Mouse (Mus musculus) heart, embryonic 13.5 days (tissue): ENCODE measurements around the gene Usp15. TPM values are rescaled to one million over a fixed set of nuclear protein-coding genes. Genes with fewer than 3 reads are reported as not detected.
A peak's percentile ranks its signal among the peaks of the same experiment; 100 is the strongest.

ENCODE experiments used
- ATAC-seq: fragments of 200-750 bp; cut with Nextera tagmentation; 2 replicates; pipeline ENCODE4 v1.8.0; 2017; ENCODE audit warnings: moderate TSS enrichment; ENCODE audit not compliant: insufficient number of reproducible peaks, low FRiP score, low TSS enrichment; ENCODE audit errors: extremely low read depth
- H3K27ac ChIP-seq: fragments of 300-500 bp; sonication (generic); replicated peaks from 2 replicates; pipeline ENCODE4 v1.5.1; 2015; ENCODE audit warnings: moderate library complexity, mild to moderate bottlenecking, inconsistent platforms
- H3K27me3 ChIP-seq: fragments of 300-500 bp; sonication (generic); replicated peaks from 2 replicates; pipeline ENCODE4 v1.6.1; 2015; ENCODE audit warnings: mild to moderate bottlenecking, inconsistent platforms
- H3K36me3 ChIP-seq: fragments of 300-500 bp; sonication (generic); 2 replicates; pipeline ENCODE4 v1.6.1; 2015; ENCODE audit warnings: mild to moderate bottlenecking, inconsistent platforms
- H3K4me1 ChIP-seq: fragments of 300-500 bp; sonication (generic); 2 replicates; pipeline ENCODE4 v1.6.1; 2015; ENCODE audit warnings: inconsistent platforms
- H3K4me2 ChIP-seq: fragments of 300-500 bp; sonication (generic); 2 replicates; pipeline ENCODE4 v1.6.1; 2015; ENCODE audit warnings: inconsistent platforms, mild to moderate bottlenecking, moderate library complexity
- H3K4me3 ChIP-seq: fragments of 300-500 bp; sonication (generic); 2 replicates; pipeline ENCODE4 v1.5.1; 2015; ENCODE audit warnings: moderate library complexity, mild to moderate bottlenecking, inconsistent platforms
- H3K9ac ChIP-seq: fragments of 300-500 bp; sonication (generic); 2 replicates; pipeline ENCODE4 v1.6.1; 2015; ENCODE audit warnings: inconsistent platforms, mild to moderate bottlenecking, moderate library complexity
- H3K9me3 ChIP-seq: fragments of 300-500 bp; sonication (generic); 2 replicates; pipeline ENCODE4 v1.6.1; 2016; ENCODE audit warnings: inconsistent platforms
- WGBS: fragments of 180-500 bp; shearing (Covaris S2); methylation state at CpG from one replicate; pipeline ENCODE4 v1.1.7; 2015; ENCODE audit warnings: mixed read lengths; 5-methylcytosine and 5-hydroxymethylcytosine counted together
- polyA plus RNA-seq: library from polyadenylated mRNA; unstranded; fragments of >200 nt; fragmentation: Nextera tagmentation; extraction: Ambion mirVana; gene quantifications from 2 replicates; pipeline ENCODE4 v1.2.1, GENCODE M21; 2015

Gene Usp15
- polyA plus RNA-seq, 1 experiment from 2014 or later: 54.7 TPM

DNA sequence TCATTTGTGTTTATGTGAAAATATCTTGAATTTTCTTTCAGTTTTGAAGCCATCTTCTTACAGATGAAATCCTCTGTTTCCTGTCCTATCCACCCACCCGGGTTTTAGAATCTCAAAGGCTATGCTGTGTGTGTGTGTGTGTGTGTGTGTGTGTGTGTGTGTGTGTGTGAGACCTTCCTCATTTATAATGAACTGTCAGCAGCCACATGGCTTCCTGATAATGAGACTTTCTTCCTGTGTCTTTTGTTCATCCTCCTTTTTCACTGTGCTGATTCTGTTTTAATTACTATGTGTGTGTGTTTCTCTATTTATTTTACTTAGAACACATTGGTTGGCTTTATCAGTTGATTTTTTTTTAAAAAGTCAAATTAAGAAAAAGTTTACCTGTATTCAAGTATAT lies 95.5 kb downstream of the Usp15 start:
- 94% methylated on average over 1 of the region's 1 CpGs for WGBS
- no peak for ATAC-seq
- H3K27ac ChIP-seq: no peak overlapping the region
- H3K4me1 ChIP-seq: peaks cover 2% of the 10 kb centered on the region; the same call in 1 of the 2 replicates
- no peak overlapping the region for H3K9ac ChIP-seq
- no peak overlapping the region for H3K4me2 ChIP-seq
- H3K4me3 ChIP-seq: no peak overlapping the region
- no peaks in the 10 kb centered on the region for H3K9me3 ChIP-seq
- H3K27me3 ChIP-seq: no peaks in the 10 kb centered on the region
- H3K36me3 ChIP-seq: no peaks in the 10 kb centered on the region

DNA sequence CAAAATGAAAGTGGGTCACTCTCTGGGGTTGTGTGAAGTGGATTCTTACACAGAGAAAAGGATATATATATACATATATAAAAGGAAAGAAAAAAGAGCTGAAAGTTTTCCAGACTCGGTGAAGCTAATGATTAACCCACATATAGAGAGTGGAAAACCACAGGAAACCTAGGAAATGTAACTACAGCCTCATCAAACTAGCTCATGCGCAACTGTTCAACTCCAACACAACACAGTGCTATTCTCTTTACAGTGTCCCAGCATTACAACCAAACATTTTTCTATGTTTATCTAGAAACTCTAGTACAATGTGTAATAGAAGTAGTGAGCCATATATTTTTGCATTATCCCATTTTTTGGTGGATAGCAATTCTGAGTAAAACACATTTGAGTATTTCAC lies 96.2 kb downstream of the Usp15 start:
- no peak overlapping the region for H3K4me3 ChIP-seq
- H3K4me1 ChIP-seq: peaks cover 2% of the 10 kb centered on the region; the same call in 1 of the 2 replicates
- no peak overlapping the region for H3K4me2 ChIP-seq
- WGBS: 73% methylated on average over 2 of the region's 2 CpGs
- no peak overlapping the region for H3K9ac ChIP-seq
- no peaks in the 10 kb centered on the region for H3K27me3 ChIP-seq
- no peak for ATAC-seq
- no peak overlapping the region for H3K27ac ChIP-seq
- no peaks in the 10 kb centered on the region for H3K9me3 ChIP-seq
- H3K36me3 ChIP-seq: no peaks in the 10 kb centered on the region

DNA sequence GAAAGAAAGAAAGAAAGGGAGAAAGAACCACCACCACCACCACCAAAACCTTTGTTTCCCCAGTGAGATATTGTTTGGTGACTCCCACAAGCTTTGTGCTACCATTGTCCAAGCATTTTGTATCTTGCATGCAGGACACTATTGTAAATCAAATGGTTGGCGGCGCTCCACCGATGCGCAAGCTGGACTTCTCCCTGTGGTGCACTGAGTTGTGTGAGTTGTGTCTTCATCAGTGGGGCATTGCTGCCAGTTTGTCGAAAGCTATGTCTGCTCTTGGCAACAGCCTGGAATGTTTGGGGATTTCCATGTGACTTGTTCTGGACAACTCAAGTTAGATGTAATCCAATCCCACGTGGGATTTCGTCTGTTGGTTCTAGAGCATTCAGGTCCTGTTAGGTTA lies 102.3 kb downstream of the Usp15 start:
- 82% methylated on average over 7 of the region's 7 CpGs for WGBS

DNA sequence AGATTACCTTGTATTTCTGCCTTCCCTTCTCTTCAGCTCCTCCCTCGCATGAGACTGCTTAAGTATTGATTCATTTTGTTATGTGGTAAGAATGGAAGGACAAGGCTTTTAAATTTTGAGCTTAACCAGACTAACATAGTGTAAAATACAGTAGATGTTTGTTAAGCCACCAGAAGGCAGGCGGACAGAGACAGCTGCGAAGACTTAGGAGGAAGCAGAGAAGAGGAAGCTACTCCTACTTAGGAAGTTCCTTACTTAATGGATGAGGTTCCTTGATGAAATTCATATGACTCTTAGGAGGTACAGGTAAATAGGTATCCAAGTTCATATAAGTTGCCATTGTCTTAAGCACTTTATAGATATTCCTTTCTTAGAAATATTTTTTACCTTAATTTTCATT lies 104.2 kb downstream of the Usp15 start:
- WGBS: 55% methylated on average over 3 of the region's 3 CpGs
- no peak for ATAC-seq

More for the DNA sequence above, 102.3 kb downstream of the Usp15 start:
- Histone ChIP-seq H3K4me1 (peaks cover 2% of the 10 kb centered on the region; the same call in 1 of the 2 replicates), H3K4me3 (no peak overlapping the region), H3K9ac (no peak overlapping the region), H3K9me3 (no peaks in the 10 kb centered on the region), H3K4me2 (no peak overlapping the region), H3K36me3 (no peaks in the 10 kb centered on the region), H3K27me3 (peaks cover 12% of the 10 kb centered on the region), H3K27ac (no peak overlapping the region)
- no peak for ATAC-seq

DNA sequence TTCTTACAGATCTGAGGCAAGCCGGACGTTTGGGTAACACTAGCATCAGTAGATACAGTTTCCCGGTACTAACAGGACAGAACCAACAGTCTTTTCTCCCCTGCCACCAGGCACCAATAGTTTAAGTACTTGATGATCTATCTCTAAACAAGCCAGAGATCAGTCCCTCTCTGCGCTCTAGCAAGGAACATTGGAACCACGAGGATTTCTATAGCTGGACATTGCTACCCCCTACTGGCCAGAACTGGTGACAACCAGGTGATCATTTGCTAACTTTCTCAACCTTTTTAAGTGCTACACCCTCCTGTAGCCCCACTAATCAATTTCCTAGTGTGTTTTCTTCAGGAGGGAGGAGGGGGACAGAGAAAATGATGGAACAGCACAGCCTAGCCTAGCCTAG lies 105.1 kb downstream of the Usp15 start:
- H3K4me2 ChIP-seq: no peak overlapping the region
- ATAC-seq: no peak
- H3K36me3 ChIP-seq: no peaks in the 10 kb centered on the region
- WGBS: 27% methylated on average over 5 of the region's 5 CpGs
- peaks cover 12% of the 10 kb centered on the region for H3K27me3 ChIP-seq
- no peak overlapping the region for H3K4me3 ChIP-seq
- H3K4me1 ChIP-seq: no peaks in the 10 kb centered on the region
- no peak overlapping the region for H3K9ac ChIP-seq
- no peak overlapping the region for H3K27ac ChIP-seq
- no peaks in the 10 kb centered on the region for H3K9me3 ChIP-seq

More for the DNA sequence above, 104.2 kb downstream of the Usp15 start:
- H3K9ac ChIP-seq: no peak overlapping the region
- H3K4me2 ChIP-seq: no peak overlapping the region
- H3K4me1 ChIP-seq: no peaks in the 10 kb centered on the region
- H3K9me3 ChIP-seq: no peaks in the 10 kb centered on the region
- no peaks in the 10 kb centered on the region for H3K36me3 ChIP-seq
- peaks cover 12% of the 10 kb centered on the region for H3K27me3 ChIP-seq
- H3K4me3 ChIP-seq: no peak overlapping the region
- H3K27ac ChIP-seq: no peak overlapping the region

DNA sequence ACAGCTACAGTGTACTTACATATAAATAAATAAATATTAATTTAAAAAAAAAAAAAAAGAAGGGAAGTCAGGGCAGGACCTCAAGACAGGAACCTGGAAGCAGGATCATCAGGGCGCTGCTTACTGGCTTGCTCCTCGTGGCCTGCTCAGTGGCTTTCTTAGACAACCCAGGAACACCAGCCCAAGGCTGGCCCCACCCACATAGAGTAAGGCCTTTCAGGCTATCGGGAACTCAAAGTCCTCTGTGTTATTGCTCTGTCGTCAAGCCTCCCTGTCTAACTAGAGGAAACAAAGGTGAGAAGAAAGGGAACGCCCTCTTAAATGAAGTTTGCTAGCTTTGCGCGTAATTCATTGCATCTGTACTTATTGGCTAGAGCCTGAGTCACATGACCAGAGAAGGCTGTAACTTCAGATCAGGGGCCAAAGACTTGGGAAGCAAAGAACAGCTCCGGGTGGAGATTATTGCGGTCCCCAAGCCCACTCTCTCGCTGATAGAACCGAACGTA lies 107.3 kb downstream of the Usp15 start:
- H3K4me3 ChIP-seq: no peak overlapping the region
- peaks cover 12% of the 10 kb centered on the region for H3K27me3 ChIP-seq
- no peak for ATAC-seq
- no peaks in the 10 kb centered on the region for H3K4me1 ChIP-seq
- no peak overlapping the region for H3K27ac ChIP-seq
- no peaks in the 10 kb centered on the region for H3K9me3 ChIP-seq
- WGBS: 76% methylated on average over 12 of the region's 12 CpGs
- peak overlapping the region; percentile 5 for H3K4me2 ChIP-seq
- H3K9ac ChIP-seq: no peak overlapping the region
- no peaks in the 10 kb centered on the region for H3K36me3 ChIP-seq

DNA sequence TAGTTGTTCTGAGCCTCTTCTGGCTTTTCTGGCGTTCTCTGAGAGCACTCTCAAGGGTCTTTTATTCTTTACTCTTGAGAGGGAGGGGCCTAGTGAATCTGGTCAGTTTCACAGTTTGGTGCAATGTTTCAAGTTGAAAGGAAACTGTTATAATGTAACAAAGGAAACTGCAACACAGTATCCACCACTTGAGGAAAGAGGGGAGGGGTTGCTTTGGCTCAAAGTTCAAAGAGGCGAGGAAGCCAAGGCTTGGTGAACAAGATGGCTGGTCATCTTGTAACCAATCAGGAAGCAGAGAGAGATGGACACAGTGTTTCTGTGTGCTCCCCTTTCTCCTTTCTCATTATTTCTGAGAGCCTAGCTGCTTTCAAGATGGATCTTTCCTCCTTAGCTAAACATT lies 109.9 kb downstream of the Usp15 start:
- H3K9ac ChIP-seq: no peak overlapping the region
- H3K36me3 ChIP-seq: no peaks in the 10 kb centered on the region
- H3K9me3 ChIP-seq: no peaks in the 10 kb centered on the region
- H3K4me3 ChIP-seq: no peak overlapping the region
- H3K27ac ChIP-seq: no peak overlapping the region
- 78% methylated on average over 2 of the region's 2 CpGs for WGBS
- no peak overlapping the region for H3K4me2 ChIP-seq
- no peaks in the 10 kb centered on the region for H3K27me3 ChIP-seq
- ATAC-seq: no peak
- no peaks in the 10 kb centered on the region for H3K4me1 ChIP-seq

DNA sequence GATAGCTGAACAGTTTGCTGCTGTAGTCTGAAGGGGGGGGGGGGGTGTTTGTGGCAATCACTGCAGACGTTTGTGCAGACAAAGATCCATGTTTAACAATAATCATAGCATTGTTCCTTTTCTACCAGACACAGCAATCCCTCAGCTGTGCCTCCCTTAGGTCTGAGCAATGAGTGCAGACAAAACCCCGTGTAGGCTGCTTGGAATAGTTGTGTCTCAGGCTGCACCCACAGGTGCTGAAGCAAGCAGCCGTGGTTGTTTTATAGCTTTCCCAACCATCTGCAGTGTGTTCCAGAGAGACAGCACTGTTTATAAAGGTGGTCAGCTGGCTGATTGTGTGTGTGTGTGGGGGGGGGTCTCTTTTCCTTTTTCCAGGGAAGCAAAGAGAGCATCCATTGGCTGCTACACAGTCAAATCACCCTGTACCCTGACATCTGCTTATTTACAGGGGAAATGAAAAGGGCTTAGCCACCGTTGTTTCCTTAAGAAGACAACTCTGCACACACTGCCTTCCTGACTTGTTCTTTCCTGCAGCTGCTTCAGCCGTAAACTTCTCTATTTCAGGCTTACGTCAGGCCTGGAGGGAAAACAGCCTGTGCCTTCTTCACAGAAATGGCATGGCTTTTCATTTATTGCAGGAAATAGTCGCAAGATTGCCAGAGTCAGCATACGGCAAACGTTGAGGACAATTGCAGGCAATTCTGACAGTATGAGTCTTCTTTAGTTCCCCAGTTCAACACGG lies 111.7 kb downstream of the Usp15 start:
- Histone ChIP-seq H3K9me3 (no peaks in the 10 kb centered on the region), H3K9ac (0 out of 2 replicates have a peak overlapping the region, but pooled peaks have one; percentile 14), H3K4me2 (no peak overlapping the region), H3K36me3 (no peaks in the 10 kb centered on the region), H3K4me3 (no peak overlapping the region), H3K4me1 (no peaks in the 10 kb centered on the region), H3K27ac (no peak overlapping the region), H3K27me3 (0 out of 2 replicates have a peak, but pooled peaks cover 2% of the 10 kb centered on the region)
- 61% methylated on average over 10 of the region's 10 CpGs for WGBS
- ATAC-seq: no peak

DNA sequence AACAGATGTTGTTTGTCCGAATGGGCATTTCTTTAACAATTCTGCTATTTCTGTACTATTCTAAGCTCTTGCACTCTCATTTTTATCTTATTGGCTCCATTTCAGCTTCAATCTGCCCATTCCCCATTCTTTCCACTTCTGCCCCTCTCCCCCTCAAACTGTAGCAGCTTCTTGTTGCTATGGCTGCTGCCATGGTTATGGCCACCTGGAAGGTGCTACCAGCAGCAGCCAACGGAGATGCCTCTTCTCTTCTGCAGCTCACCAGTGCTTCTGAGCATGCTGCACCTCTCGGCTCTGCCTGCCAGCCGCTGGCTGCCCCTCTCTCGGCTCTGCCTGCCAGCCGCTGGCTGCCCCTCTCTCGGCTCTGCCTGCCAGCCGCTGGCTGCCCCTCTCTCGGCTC lies 112.5 kb downstream of the Usp15 start:
- Histone ChIP-seq H3K4me1 (no peaks in the 10 kb centered on the region), H3K36me3 (no peaks in the 10 kb centered on the region), H3K4me2 (no peak overlapping the region), H3K9ac (no peak overlapping the region), H3K27ac (no peak overlapping the region), H3K27me3 (0 out of 2 replicates have a peak, but pooled peaks cover 5% of the 10 kb centered on the region), H3K4me3 (no peak overlapping the region), H3K9me3 (no peaks in the 10 kb centered on the region)
- no peak for ATAC-seq
- WGBS: 55% methylated on average over 9 of the region's 9 CpGs

DNA sequence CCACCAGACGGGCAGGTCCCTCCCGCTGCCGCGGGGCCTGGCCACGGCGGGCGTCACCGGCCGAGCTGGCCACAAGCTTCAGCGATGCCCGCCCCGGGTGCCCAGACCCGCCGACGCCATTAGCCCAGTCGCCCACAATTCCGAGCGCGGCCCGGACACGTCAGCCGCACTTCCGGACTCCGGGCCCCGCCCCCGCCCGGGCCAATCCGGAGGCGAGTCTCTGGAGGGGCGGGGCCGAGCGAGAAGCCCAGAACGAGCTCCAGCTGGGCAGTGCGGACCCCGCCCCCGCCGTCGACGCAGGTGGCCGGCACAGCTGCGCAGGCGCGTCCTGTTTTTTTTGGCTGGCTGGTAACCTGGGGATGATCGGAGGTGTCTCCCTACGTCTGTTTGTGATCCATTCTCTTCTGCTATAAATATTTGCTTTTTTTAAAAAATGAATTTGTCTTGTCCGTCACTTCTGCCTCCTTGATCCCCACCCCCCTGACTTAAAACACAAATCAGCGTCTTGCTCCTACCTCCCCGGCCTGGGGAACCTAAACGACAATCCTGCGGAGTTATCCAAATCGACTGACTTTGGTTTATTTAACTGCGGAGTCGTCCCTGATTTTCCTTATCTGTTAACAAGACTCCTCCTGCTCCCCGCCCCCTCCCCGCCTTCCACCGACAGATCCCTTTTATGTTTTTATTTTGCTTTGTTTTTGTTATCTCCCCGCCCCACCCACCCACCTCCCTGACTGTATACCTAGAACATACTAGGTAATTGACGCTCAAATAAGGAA lies 120.4 kb downstream of the Usp15 start, which contains the start of gene Mon2:
Gene Mon2 (minus strand): TSS at position 261 of the 779 bp plus-strand sequence.
- Histone ChIP-seq H3K27ac (peak within 1 kb of the TSS; percentile 86), H3K9me3 (no peaks in the 10 kb centered on the region), H3K4me2 (peak within 1 kb of the TSS; percentile 88), H3K27me3 (0 out of 2 replicates have a peak, but pooled peaks cover 5% of the 10 kb centered on the region), H3K36me3 (peaks cover 9% of the 10 kb centered on the region), H3K4me1 (peaks cover 34% of the 10 kb centered on the region), H3K4me3 (peak within 1 kb of the TSS; percentile 97), H3K9ac (peak within 1 kb of the TSS; percentile 98)
- ATAC-seq: peak; percentile 99
- WGBS: under 1% methylated on average over 58 of the region's 58 CpGs

DNA sequence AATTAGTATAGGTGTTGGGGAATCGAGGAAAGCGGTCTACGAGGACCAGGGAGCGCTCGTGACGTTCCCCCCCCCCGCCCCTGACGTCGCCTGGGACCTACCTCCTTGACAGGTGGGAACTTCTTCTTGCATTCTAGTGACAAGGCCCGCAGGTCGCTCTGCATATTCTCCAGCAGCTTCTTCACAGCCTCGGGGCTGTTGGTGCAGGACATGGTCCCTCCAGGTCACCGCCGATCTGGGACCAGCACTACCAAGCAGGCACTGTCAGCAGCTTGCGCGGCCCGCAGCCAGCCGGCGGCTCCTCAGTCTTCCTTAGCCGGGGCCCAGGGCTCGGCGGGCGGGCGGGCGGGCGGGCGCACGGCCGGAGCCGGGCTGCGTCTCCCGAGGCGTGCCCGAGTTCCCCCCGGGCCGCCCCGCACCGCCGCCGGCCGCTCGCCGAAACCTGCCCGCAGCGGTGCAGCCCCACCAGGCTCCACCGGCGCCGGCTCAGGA lies 121.0 kb downstream of the Usp15 start:
- peak overlapping the region; percentile 88 for H3K4me2 ChIP-seq
- H3K9ac ChIP-seq: peak overlapping the region; percentile 98
- H3K27me3 ChIP-seq: 0 out of 2 replicates have a peak, but pooled peaks cover 3% of the 10 kb centered on the region
- ATAC-seq: peak; percentile 55
- peaks cover 35% of the 10 kb centered on the region for H3K4me1 ChIP-seq
- H3K27ac ChIP-seq: peak overlapping the region; percentile 86
- under 1% methylated on average over 48 of the region's 48 CpGs for WGBS
- H3K9me3 ChIP-seq: no peaks in the 10 kb centered on the region
- H3K4me3 ChIP-seq: peak overlapping the region; percentile 97
- peaks cover 9% of the 10 kb centered on the region for H3K36me3 ChIP-seq
